In genomic region chr2:68367944-68368343, GRCm38 (mm10) we compare ENCODE assay signal across 10 mouse cellular contexts.
DNase-seq lines count a peak whose midpoint lies in the region.
"Had no signal": no experiment of that assay in that cellular context is flagged by ENCODE, and none has a peak within 500 bp of the region (broad histone marks: within the 10 kb centered on the region; RNA-seq: fewer than 3 reads in every experiment).

No protein-coding gene starts in this region.

- 49% methylated on average over 13 of the region's 13 CpGs for WGBS in forebrain, embryonic 10.5 days

- H3K4me1 ChIP-seq in forebrain, embryonic 10.5 days: peaks cover 66% of the 10 kb centered on the region

- no peaks in the 10 kb centered on the region for H3K9me3 ChIP-seq in forebrain, embryonic 10.5 days
- H3K9me3 ChIP-seq: embryonic facial prominence, embryonic 12.5 days had no signal

- no peaks in the 10 kb centered on the region for H3K27me3 ChIP-seq in forebrain, embryonic 10.5 days (ENCODE audit: poor library complexity, severe bottlenecking)
- H3K27me3 ChIP-seq: embryonic facial prominence, embryonic 12.5 days had no signal

- no peak overlapping the region for H3K4me3 ChIP-seq in forebrain, embryonic 10.5 days
- H3K4me3 ChIP-seq: embryonic facial prominence, embryonic 12.5 days had no signal

- intact Hi-C loops in left cerebral cortex, postnatal 14 days (cut with DNase I): loop anchor here (5.0 kb wide), 1 partner anchor 104 kb away; the partner anchor contains the start of gene Stk39

- H3K27ac ChIP-seq in forebrain, embryonic 10.5 days: peak overlapping the region; percentile 90
- H3K27ac ChIP-seq: embryonic facial prominence, embryonic 12.5 days had no signal

- H3K36me3 ChIP-seq in forebrain, embryonic 10.5 days (replicated peaks): peaks cover 3% of the 10 kb centered on the region; the same call in 1 of the 2 replicates
- H3K36me3 ChIP-seq: embryonic facial prominence, embryonic 12.5 days had no signal

- DNase-seq in layer of hippocampus, adult 9-10 months (ENCODE audit: low spot score): peak; percentile 20
- DNase-seq in layer of hippocampus, adult 11-12 months (ENCODE audit: low spot score): no peak
- no peak for DNase-seq in forebrain, embryonic 10.5 days (ENCODE audit: extremely low spot score, low spot score)
- peak; percentile 64 to 72 for DNase-seq in left cerebral cortex, postnatal 14 days (ENCODE audit: low spot score in 2 of 2)
- peak; percentile 58 for DNase-seq in right cerebral cortex, postnatal 25 days
- no peak for DNase-seq in testis, postnatal 10 days (ENCODE audit: low spot score)
- DNase-seq in MN1 (ENCODE audit: low spot score): no peak
- DNase-seq: lung, embryonic 14.5 days; thymus, adult 2 months had no signal

Comparison
In these comparisons a context has a peak if more than half of its experiments do, and no peak if none do; other contexts are left out.
1. DNase-seq: peak in layer of hippocampus, adult 9-10 months (single experiment), left cerebral cortex, postnatal 14 days (2 of 2) and right cerebral cortex, postnatal 25 days (single experiment); none in layer of hippocampus, adult 11-12 months (single experiment), forebrain, embryonic 10.5 days (single experiment), testis, postnatal 10 days (single experiment) and MN1 (single experiment).